Mouse (Mus musculus) embryonic facial prominence, embryonic 15.5 days (tissue): ENCODE measurements around the gene Pik3cd. TPM values are rescaled to one million over a fixed set of nuclear protein-coding genes. Genes with fewer than 3 reads are reported as not detected.
A peak's percentile ranks its signal among the peaks of the same experiment; 100 is the strongest.

Experiments
- ATAC-seq: fragments of 200-750 bp; cut with Nextera tagmentation; 2 replicates; pipeline ENCODE4 v1.8.0; 2017; ENCODE audit warnings: low read depth, moderate TSS enrichment; ENCODE audit not compliant: insufficient number of reproducible peaks, low FRiP score, low TSS enrichment
- H3K27ac ChIP-seq: fragments of 300-500 bp; sonication (generic); replicated peaks from 2 replicates; pipeline ENCODE4 v1.5.1; 2015; ENCODE audit warnings: mild to moderate bottlenecking, inconsistent platforms
- H3K27me3 ChIP-seq: fragments of 300-500 bp; sonication (generic); 2 replicates; pipeline ENCODE4 v1.6.1; 2015; ENCODE audit warnings: inconsistent platforms
- H3K36me3 ChIP-seq: fragments of 300-500 bp; sonication (generic); 2 replicates; pipeline ENCODE4 v1.6.1; 2015; ENCODE audit warnings: mild to moderate bottlenecking, inconsistent platforms
- H3K4me1 ChIP-seq: fragments of 300-500 bp; sonication (generic); 2 replicates; pipeline ENCODE4 v1.6.1; 2015; ENCODE audit warnings: inconsistent platforms
- H3K4me2 ChIP-seq: fragments of 300-500 bp; sonication (generic); replicated peaks from 2 replicates; pipeline ENCODE4 v1.6.1; 2015; ENCODE audit warnings: mild to moderate bottlenecking, inconsistent platforms
- H3K4me3 ChIP-seq: fragments of 300-500 bp; sonication (generic); replicated peaks from 2 replicates; pipeline ENCODE4 v1.5.1; 2015; ENCODE audit warnings: mild to moderate bottlenecking, inconsistent platforms
- H3K9ac ChIP-seq: fragments of 300-500 bp; sonication (generic); 2 replicates; pipeline ENCODE4 v1.6.1; 2015; ENCODE audit warnings: inconsistent platforms
- H3K9me3 ChIP-seq: fragments of 300-500 bp; sonication (generic); replicated peaks from 2 replicates; pipeline ENCODE4 v1.6.1; 2016; ENCODE audit warnings: inconsistent platforms
- WGBS: fragments of 180-500 bp; shearing (Covaris S2); methylation state at CpG from one replicate; pipeline ENCODE4 v1.1.7; 2015; 5-methylcytosine and 5-hydroxymethylcytosine counted together
- polyA plus RNA-seq: library from polyadenylated mRNA; unstranded; fragments of >200 nt; fragmentation: Nextera tagmentation; extraction: Ambion mirVana; gene quantifications from 2 replicates; pipeline ENCODE4 v1.2.1, GENCODE M21; 2015

Pik3cd gene
- polyA plus RNA-seq, 1 experiment from 2014 or later, result 5.9 TPM

- WGBS, result 62% methylated on average over 18 of the region's 18 CpGs
- ATAC-seq, result no peak
- no peak overlapping the region for H3K9ac ChIP-seq
Measured at GRCm38 (mm10) chr4:149701426-149702209, 753 bp downstream of the Pik3cd start.

GRCm38 (mm10) chr4:149699953-149700352 lies 2.4 kb downstream of the Pik3cd start:
- H3K4me3 ChIP-seq, result no peak overlapping the region
- ATAC-seq, result no peak
- no peak overlapping the region for H3K9ac ChIP-seq
- no peaks in the 10 kb centered on the region for H3K9me3 ChIP-seq
- no peaks in the 10 kb centered on the region for H3K36me3 ChIP-seq
- H3K27me3 ChIP-seq, result peaks cover 24% of the 10 kb centered on the region
- 80% methylated on average over 4 of the region's 4 CpGs for whole genome bisulfite sequencing
- peaks cover 15% of the 10 kb centered on the region for H3K4me1 ChIP-seq
- H3K4me2 ChIP-seq, result no peak overlapping the region
- H3K27ac ChIP-seq, result no peak overlapping the region

More at GRCm38 (mm10) chr4:149701426-149702209, 753 bp downstream of the Pik3cd start:
- H3K4me3 ChIP-seq, result no peak overlapping the region
- H3K27me3 ChIP-seq, result peaks cover 20% of the 10 kb centered on the region
- no peak overlapping the region for H3K27ac ChIP-seq
- H3K36me3 ChIP-seq, result no peaks in the 10 kb centered on the region
- H3K9me3 ChIP-seq, result no peaks in the 10 kb centered on the region
- H3K4me2 ChIP-seq, result no peak overlapping the region
- H3K4me1 ChIP-seq, result peaks cover 15% of the 10 kb centered on the region

GRCm38 (mm10) chr4:149698197-149698821 lies 4.1 kb downstream of the Pik3cd start:
- Histone ChIP-seq H3K36me3 (no peaks in the 10 kb centered on the region), H3K4me3 (peak overlapping the region; percentile 51), H3K4me2 (peak overlapping the region; percentile 85), H3K4me1 (peaks cover 15% of the 10 kb centered on the region), H3K9ac (peak overlapping the region; percentile 50), H3K9me3 (no peaks in the 10 kb centered on the region), H3K27ac (0 out of 2 replicates have a peak overlapping the region, but pooled peaks have one; percentile 22), H3K27me3 (peaks cover 24% of the 10 kb centered on the region)
- peak; percentile 56; the same call in 1 of the 2 replicates for ATAC-seq
- 1% methylated on average over 35 of the region's 35 CpGs for WGBS

GRCm38 (mm10) chr4:149697506-149698196 lies 4.7 kb downstream of the Pik3cd start:
- Histone ChIP-seq H3K4me2 (peak overlapping the region; percentile 85), H3K4me3 (peak overlapping the region; percentile 51), H3K27ac (0 out of 2 replicates have a peak overlapping the region, but pooled peaks have one; percentile 22), H3K27me3 (peaks cover 24% of the 10 kb centered on the region), H3K9me3 (no peaks in the 10 kb centered on the region), H3K4me1 (peaks cover 13% of the 10 kb centered on the region), H3K36me3 (no peaks in the 10 kb centered on the region), H3K9ac (0 out of 2 replicates have a peak overlapping the region, but pooled peaks have one; percentile 50)
- ATAC-seq, result no peak
- WGBS, result 19% methylated on average over 15 of the region's 15 CpGs

GRCm38 (mm10) chr4:149696189-149696971 lies 6.0 kb downstream of the Pik3cd start:
- Histone ChIP-seq H3K4me3 (no peak overlapping the region), H3K36me3 (no peaks in the 10 kb centered on the region)
- 30% methylated on average over 16 of the region's 16 CpGs for WGBS

GRCm38 (mm10) chr4:149691368-149691767 lies 11.0 kb downstream of the Pik3cd start:
- H3K4me1 ChIP-seq, result peaks cover 8% of the 10 kb centered on the region; the same call in 1 of the 2 replicates
- no peak overlapping the region for H3K4me2 ChIP-seq
- H3K36me3 ChIP-seq, result no peaks in the 10 kb centered on the region
- WGBS, result 31% methylated on average over 8 of the region's 8 CpGs
- no peak overlapping the region for H3K27ac ChIP-seq
- H3K4me3 ChIP-seq, result no peak overlapping the region
- H3K9me3 ChIP-seq, result no peaks in the 10 kb centered on the region
- peaks cover 1% of the 10 kb centered on the region; the same call in 1 of the 2 replicates for H3K27me3 ChIP-seq
- ATAC-seq, result no peak
- H3K9ac ChIP-seq, result no peak overlapping the region

More at GRCm38 (mm10) chr4:149696189-149696971, 6.0 kb downstream of the Pik3cd start:
- H3K27me3 ChIP-seq, result peaks cover 24% of the 10 kb centered on the region
- no peak overlapping the region for H3K4me2 ChIP-seq
- no peak overlapping the region for H3K27ac ChIP-seq
- no peak for ATAC-seq
- no peaks in the 10 kb centered on the region for H3K9me3 ChIP-seq
- H3K9ac ChIP-seq, result no peak overlapping the region
- H3K4me1 ChIP-seq, result peaks cover 12% of the 10 kb centered on the region

GRCm38 (mm10) chr4:149690828-149691280 lies 11.5 kb downstream of the Pik3cd start:
- H3K27ac ChIP-seq, result no peak overlapping the region
- no peak for ATAC-seq
- peaks cover 8% of the 10 kb centered on the region; the same call in 1 of the 2 replicates for H3K4me1 ChIP-seq
- H3K4me3 ChIP-seq, result no peak overlapping the region
- WGBS, result 83% methylated on average over 8 of the region's 8 CpGs
- H3K9ac ChIP-seq, result no peak overlapping the region
- H3K36me3 ChIP-seq, result no peaks in the 10 kb centered on the region
- H3K9me3 ChIP-seq, result no peaks in the 10 kb centered on the region
- H3K4me2 ChIP-seq, result no peak overlapping the region
- no peaks in the 10 kb centered on the region for H3K27me3 ChIP-seq

GRCm38 (mm10) chr4:149689822-149690700 lies 12.3 kb downstream of the Pik3cd start:
- H3K4me1 ChIP-seq, result peaks cover 8% of the 10 kb centered on the region; the same call in 1 of the 2 replicates
- no peaks in the 10 kb centered on the region for H3K36me3 ChIP-seq
- no peak for ATAC-seq
- no peaks in the 10 kb centered on the region for H3K9me3 ChIP-seq
- WGBS, result 79% methylated on average over 12 of the region's 12 CpGs
- H3K27me3 ChIP-seq, result no peaks in the 10 kb centered on the region
- H3K4me3 ChIP-seq, result no peak overlapping the region
- no peak overlapping the region for H3K27ac ChIP-seq
- no peak overlapping the region for H3K4me2 ChIP-seq
- no peak overlapping the region for H3K9ac ChIP-seq

GRCm38 (mm10) chr4:149688861-149689260 lies 13.5 kb downstream of the Pik3cd start:
- no peaks in the 10 kb centered on the region for H3K36me3 ChIP-seq
- H3K9ac ChIP-seq, result no peak overlapping the region
- no peaks in the 10 kb centered on the region for H3K27me3 ChIP-seq
- no peaks in the 10 kb centered on the region for H3K9me3 ChIP-seq
- H3K4me1 ChIP-seq, result peaks cover 8% of the 10 kb centered on the region; the same call in 1 of the 2 replicates
- no peak overlapping the region for H3K4me3 ChIP-seq
- no peak overlapping the region for H3K27ac ChIP-seq
- no peak for ATAC-seq
- 83% methylated on average over 14 of the region's 14 CpGs for WGBS
- no peak overlapping the region for H3K4me2 ChIP-seq
